8 mouse cellular contexts compared by ENCODE assay signal in the genomic region with DNA sequence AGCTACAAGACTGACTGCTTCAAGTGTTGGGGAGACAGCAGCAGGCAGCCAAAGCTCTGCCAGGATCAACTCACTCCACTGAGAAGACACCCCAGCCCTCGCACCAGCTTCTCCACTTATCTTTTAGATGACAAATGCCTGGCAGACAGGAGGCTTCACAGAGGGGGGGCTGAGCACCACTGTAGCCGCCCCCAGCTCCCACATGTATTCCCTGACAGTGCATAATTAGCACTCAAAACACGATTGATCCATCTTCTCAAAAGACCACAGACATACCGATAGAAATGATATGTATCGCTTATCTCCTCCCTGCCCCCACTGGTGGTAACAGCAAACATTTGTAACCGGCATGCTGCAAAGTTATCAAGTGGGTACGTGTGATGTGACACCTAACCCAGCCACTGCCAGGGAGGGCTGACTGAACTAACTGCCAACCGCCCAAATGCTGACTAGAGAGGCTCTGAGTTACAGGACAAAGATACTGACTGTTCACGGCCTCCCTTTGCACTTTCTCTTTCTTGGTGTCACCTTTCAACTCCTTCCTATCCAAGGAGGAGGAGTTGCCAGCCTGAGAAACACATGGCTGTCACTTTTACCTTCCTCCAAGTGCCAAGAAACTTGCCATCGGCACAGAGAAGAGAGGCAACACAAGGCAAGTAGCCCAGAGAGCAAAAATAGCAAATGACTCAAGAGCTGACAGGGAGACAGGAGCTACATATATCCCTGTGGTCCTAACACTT.
A peak's percentile ranks its signal among the peaks of the same experiment; 100 is the strongest.
DNase-seq lines count a peak whose midpoint lies in the region; ATAC-seq and TF ChIP-seq lines count a peak whose summit lies in the region.

No protein-coding gene starts in this region.

- no peak overlapping the region for H3K27ac ChIP-seq in lung, embryonic 16.5 days (ENCODE audit: low read length)
- peak overlapping the region; percentile 69 for H3K27ac ChIP-seq in layer of hippocampus, adult 2 months
- H3K27ac ChIP-seq in midbrain, postnatal 0 days (ENCODE audit: low read depth, low read length) = no peak overlapping the region

- no peak for TF ChIP-seq CTCF in layer of hippocampus, adult 2 months (conservative IDR thresholded peaks at IDR 0.05)
- TF ChIP-seq CTCF in midbrain, postnatal 0 days (IDR thresholded peaks at IDR 0.05) = no peak

- H3K9me3 ChIP-seq in lung, embryonic 16.5 days (ENCODE audit: control insufficient read depth, low read length) = no peaks in the 10 kb centered on the region
- no peaks in the 10 kb centered on the region for H3K9me3 ChIP-seq in midbrain, postnatal 0 days (ENCODE audit: low read length)

- H3K27me3 ChIP-seq in lung, embryonic 16.5 days (ENCODE audit: control insufficient read depth, insufficient read depth, low read depth, low read length) = no peaks in the 10 kb centered on the region
- no peaks in the 10 kb centered on the region for H3K27me3 ChIP-seq in midbrain, postnatal 0 days (ENCODE audit: insufficient read depth, low read length)

- no peaks in the 10 kb centered on the region; the same call in 1 of the 2 replicates for H3K4me1 ChIP-seq in lung, embryonic 16.5 days (replicated peaks; ENCODE audit: control insufficient read depth, insufficient read depth, low read length)
- no peaks in the 10 kb centered on the region for H3K4me1 ChIP-seq in midbrain, postnatal 0 days (ENCODE audit: insufficient read depth, low read length)

- no peaks in the 10 kb centered on the region for H3K36me3 ChIP-seq in lung, embryonic 16.5 days (ENCODE audit: control insufficient read depth, insufficient read depth, low read length)
- H3K36me3 ChIP-seq in midbrain, postnatal 0 days (ENCODE audit: insufficient read depth, low read length) = no peaks in the 10 kb centered on the region

- no peak overlapping the region for H3K4me2 ChIP-seq in lung, embryonic 16.5 days (ENCODE audit: low read depth, low read length)
- H3K4me2 ChIP-seq in midbrain, postnatal 0 days (ENCODE audit: low read depth, low read length, poor library complexity, severe bottlenecking) = no peak overlapping the region

- DNase-seq in lung, postnatal 36 days = no peak
- peak; percentile 56 to 77 for DNase-seq in layer of hippocampus, adult 2 months (ENCODE audit: low spot score in 2 of 2)
- peak; percentile 67 to 75 for DNase-seq in right cerebral cortex, adult 2 months (ENCODE audit: low spot score in 2 of 2)
- DNase-seq in urinary bladder, adult 2 months (ENCODE audit: low spot score) = no peak
- DNase-seq in midbrain, postnatal 0 days (ENCODE audit: low spot score) = no peak
- no peak for DNase-seq in cerebellum, adult 9-11 months

- no peak overlapping the region for H3K4me3 ChIP-seq in lung, embryonic 16.5 days (ENCODE audit: low read length)
- H3K4me3 ChIP-seq in layer of hippocampus, adult 2 months = no peak overlapping the region
- H3K4me3 ChIP-seq in midbrain, postnatal 0 days (ENCODE audit: low read depth, low read length) = no peak overlapping the region

- no peak overlapping the region for H3K9ac ChIP-seq in lung, embryonic 16.5 days (ENCODE audit: low read length)
- no peak overlapping the region for H3K9ac ChIP-seq in midbrain, postnatal 0 days (replicated peaks; ENCODE audit: low read length, poor library complexity, severe bottlenecking)

- 0 out of 2 replicates have a peak, but pooled peaks have one; percentile 20 for ATAC-seq in lung, embryonic 16.5 days (ENCODE audit: low read depth)
- peak; percentile 92 for ATAC-seq in frontal cortex, adult (ENCODE audit: low TSS enrichment)
- no peak for ATAC-seq in midbrain, postnatal 0 days (ENCODE audit: low FRiP score)

- WGBS in lung, embryonic 16.5 days = 18% methylated on average over 10 of the region's 10 CpGs
- 59% methylated on average over 10 of the region's 10 CpGs for WGBS in midbrain, postnatal 0 days

Comparison
In these comparisons a context has a peak if more than half of its experiments do, and no peak if none do; other contexts are left out.
1. DNase-seq: peak in layer of hippocampus, adult 2 months (2 of 2) and right cerebral cortex, adult 2 months (2 of 2); none in lung, postnatal 36 days (single experiment), urinary bladder, adult 2 months (single experiment), midbrain, postnatal 0 days (single experiment) and cerebellum, adult 9-11 months (single experiment).